Mouse (Mus musculus) heart, postnatal 0 days (tissue): ENCODE measurements at regions not wholly inside any gene's neighbourhood (a gene's known extent, or its start where the extent isn't known, plus 50 kb on each side); places are given as distances from the start of the nearest gene placed in this dataset.

Experiments used
- CTCF ChIP-seq: IDR thresholded peaks from 2 replicates; pipeline ENCODE4 v1.5.1; 2016; ENCODE audit warnings: antibody characterized with exemption, control low read depth, low read depth
- EP300 ChIP-seq: IDR thresholded peaks from 2 replicates; pipeline ENCODE4 v1.6.1; 2016; ENCODE audit warnings: antibody characterized with exemption, low read depth

GRCm38 (mm10) chr1:151264789-151265188 lies 54.9 kb downstream of the Gm47996 start:
- TF ChIP-seq CTCF (no peak), EP300 (no peak)
